Mouse (Mus musculus) ES-CJ7 (cell line): ENCODE measurements around the gene Defb9.
A peak's percentile ranks its signal among the peaks of the same experiment; 100 is the strongest.
"Not testable (repeated sequence)": the region's sequence is repeated elsewhere in the genome, so short reads cannot be mapped to it uniquely, and the experiment has no call there.

ENCODE experiments used
- DNase-seq: peaks from one replicate; pipeline ENCODE4 v3.0.0; 2011; ENCODE audit warnings: low read depth, low spot score

Gene Defb9

GRCm38 (mm10) chr8:21885321-21885720, at the start of gene Defb9:
Gene Defb9, minus strand, starts transcription at chr8:21885421.
- not testable (repeated sequence) for DNase-seq

GRCm38 (mm10) chr8:21932610-21933009, 47.4 kb upstream of the Defb9 start, which contains the start of gene Defb15:
Gene Defb15, minus strand, starts transcription at chr8:21932710.
- no peak for DNase-seq

GRCm38 (mm10) chr8:21930754-21931153, 45.5 kb upstream of the Defb9 start:
- DNase-seq = not testable (repeated sequence)

GRCm38 (mm10) chr8:21915625-21916024, 30.4 kb upstream of the Defb9 start:
- no peak for DNase-seq

- DNase-seq = peak; percentile 77
Measured at GRCm38 (mm10) chr8:21912554-21912953, 27.3 kb upstream of the Defb9 start.

GRCm38 (mm10) chr8:21911931-21912330, 26.7 kb upstream of the Defb9 start:
- DNase-seq = peak; percentile 82

GRCm38 (mm10) chr8:21906290-21906689, 21.1 kb upstream of the Defb9 start, which contains the start of gene Defb11:
Gene Defb11, minus strand, starts transcription at chr8:21906412.
- not testable (repeated sequence) for DNase-seq

GRCm38 (mm10) chr8:21858586-21858985, 26.6 kb downstream of the Defb9 start, which contains the start of gene Defb10:
Gene Defb10, plus strand, starts transcription at chr8:21858901.
- DNase-seq = not testable (repeated sequence)
